Mouse (Mus musculus) CH12.LX (cell line): Measurements from ENCODE around the gene Dnm3.

ENCODE experiments used
- CHD2 ChIP-seq: IDR thresholded peaks from 2 replicates; pipeline ENCODE4 v1.6.1; 2011; ENCODE audit warnings: low read length, improper control_type of control experiment
- CTCF ChIP-seq, 2 experiments: IDR thresholded peaks in 1 of 2; conservative IDR thresholded peaks in 1 of 2; 2 replicates each; pipeline ENCODE4 v1.5.1; 2011 to 2012; ENCODE audit warnings: low read depth in 2 of 2, low read length in 2 of 2, improper control_type of control experiment in 1 of 2, inconsistent platforms in 1 of 2, mild to moderate bottlenecking in 1 of 2, moderate library complexity in 1 of 2
- EP300 ChIP-seq: IDR thresholded peaks from 2 replicates; pipeline ENCODE4 v1.6.1; 2011; ENCODE audit warnings: low read length, improper control_type of control experiment

GRCm38 (mm10) chr1:162082711-162083110 lies 395.1 kb downstream of the Dnm3 start:
- TF ChIP-seq EP300 (no peak), CTCF (conservative IDR thresholded peaks at IDR 0.05 in 1 of 2, IDR thresholded peaks at IDR 0.05 in 1 of 2; ENCODE audit: low read depth in 2 of 2, low read length in 2 of 2) (no peak), CHD2 (no peak)
